8 mouse cellular contexts compared by ENCODE assay signal in the genomic region with DNA sequence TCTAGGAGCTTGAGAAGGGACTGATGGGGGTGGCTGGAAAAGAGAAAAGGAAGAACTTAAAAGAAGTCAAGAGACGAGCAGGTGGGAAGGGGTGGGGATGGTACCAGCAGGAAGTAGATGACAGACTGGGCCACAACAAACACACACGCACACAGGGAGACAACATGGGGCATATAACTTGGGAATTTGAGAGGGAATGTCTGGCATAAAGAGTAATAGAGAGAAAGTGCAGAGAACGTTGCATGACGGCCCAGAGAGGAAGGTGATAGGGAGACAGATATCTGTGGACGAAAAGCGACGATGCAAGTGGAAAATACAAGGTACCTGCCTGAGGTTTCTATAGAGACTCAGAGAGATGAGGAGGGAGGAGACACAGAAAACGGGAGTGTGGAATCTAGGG. TPM values are rescaled to one million over a fixed set of nuclear protein-coding genes. Genes with fewer than 3 reads are reported as not detected.
DNase-seq lines count a peak whose midpoint lies in the region; ATAC-seq and TF ChIP-seq lines count a peak whose summit lies in the region.

No protein-coding gene starts in this region.

- H3K27ac ChIP-seq in heart, embryonic 12.5 days (ENCODE audit: poor library complexity, severe bottlenecking), result peak overlapping the region; percentile 99
- H3K27ac ChIP-seq in ES-Bruce4 (ENCODE audit: insufficient read depth, low read length), result peak overlapping the region; percentile 42; the same call in 1 of the 2 replicates
- H3K27ac ChIP-seq in heart, embryonic 15.5 days, result peak overlapping the region; percentile 98
- peak overlapping the region; percentile 97 for H3K27ac ChIP-seq in liver, postnatal 0 days (ENCODE audit: low read depth)

- no peak for ATAC-seq in heart, embryonic 12.5 days (ENCODE audit: insufficient number of reproducible peaks, low FRiP score)
- no peak for ATAC-seq in heart, embryonic 15.5 days (replicated peaks; ENCODE audit: insufficient number of reproducible peaks, insufficient read depth, low FRiP score, low read depth)
- no peak for ATAC-seq in liver, postnatal 0 days

- TF ChIP-seq EP300 in ES-Bruce4 (IDR thresholded peaks at IDR 0.05; ENCODE audit: insufficient read depth, low read depth, low read length), result no peak
- no peak for TF ChIP-seq EP300 in liver, postnatal 0 days (IDR thresholded peaks at IDR 0.05; ENCODE audit: low read depth)

- no peak for DNase-seq in heart, adult 9 months (ENCODE audit: low spot score in 2 of 2)
- no peak for DNase-seq in liver, postnatal 0 days
- DNase-seq in spleen, postnatal 10 days (ENCODE audit: low spot score in 2 of 2), result no peak
- DNase-seq in layer of hippocampus, postnatal 14 days (ENCODE audit: low spot score in 2 of 2), result no peak
- no peak for DNase-seq in natural killer cell, adult 2 months (ENCODE audit: low spot score in 2 of 2)

- H3K4me1 ChIP-seq in heart, embryonic 12.5 days (replicated peaks), result peaks cover 57% of the 10 kb centered on the region
- no peaks in the 10 kb centered on the region for H3K4me1 ChIP-seq in ES-Bruce4 (ENCODE audit: control insufficient read depth, insufficient read depth, low read length)
- peaks cover 59% of the 10 kb centered on the region for H3K4me1 ChIP-seq in heart, embryonic 15.5 days (replicated peaks)
- peaks cover 52% of the 10 kb centered on the region for H3K4me1 ChIP-seq in liver, postnatal 0 days (ENCODE audit: insufficient read depth)

- no peaks in the 10 kb centered on the region for H3K9me3 ChIP-seq in heart, embryonic 12.5 days (replicated peaks)
- H3K9me3 ChIP-seq in ES-Bruce4 (replicated peaks; ENCODE audit: control insufficient read depth, insufficient read depth, low read length, poor library complexity, severe bottlenecking), result no peaks in the 10 kb centered on the region
- no peaks in the 10 kb centered on the region for H3K9me3 ChIP-seq in heart, embryonic 15.5 days (replicated peaks)
- no peaks in the 10 kb centered on the region for H3K9me3 ChIP-seq in liver, postnatal 0 days (ENCODE audit: low read length)

- H3K4me3 ChIP-seq in heart, embryonic 12.5 days, result peak overlapping the region; percentile 87
- H3K4me3 ChIP-seq in ES-Bruce4 (ENCODE audit: low read depth, low read length), result peak overlapping the region; percentile 97
- peak overlapping the region; percentile 66 for H3K4me3 ChIP-seq in heart, embryonic 15.5 days
- peak overlapping the region; percentile 68 for H3K4me3 ChIP-seq in liver, postnatal 0 days (ENCODE audit: low read depth, low read length)

- no peak for TF ChIP-seq POLR2A in ES-Bruce4 (IDR thresholded peaks at IDR 0.05; ENCODE audit: insufficient read depth, low read length)

- H3K9ac ChIP-seq in heart, embryonic 12.5 days, result peak overlapping the region; percentile 90
- peak overlapping the region; percentile 82 for H3K9ac ChIP-seq in ES-Bruce4 (ENCODE audit: low read depth, poor library complexity, severe bottlenecking)
- peak overlapping the region; percentile 74 for H3K9ac ChIP-seq in heart, embryonic 15.5 days
- peak overlapping the region; percentile 82 for H3K9ac ChIP-seq in liver, postnatal 0 days (replicated peaks)

- H3K27me3 ChIP-seq in heart, embryonic 12.5 days (replicated peaks), result no peaks in the 10 kb centered on the region
- H3K27me3 ChIP-seq in ES-Bruce4 (ENCODE audit: control insufficient read depth, insufficient read depth, low read length, poor library complexity, severe bottlenecking), result no peaks in the 10 kb centered on the region
- no peaks in the 10 kb centered on the region for H3K27me3 ChIP-seq in heart, embryonic 15.5 days
- H3K27me3 ChIP-seq in liver, postnatal 0 days (ENCODE audit: insufficient read depth, low read length), result no peaks in the 10 kb centered on the region

- peaks cover 47% of the 10 kb centered on the region for H3K36me3 ChIP-seq in heart, embryonic 12.5 days
- H3K36me3 ChIP-seq in ES-Bruce4 (ENCODE audit: control insufficient read depth, insufficient read depth, low read length, poor library complexity, severe bottlenecking), result no peaks in the 10 kb centered on the region
- peaks cover 12% of the 10 kb centered on the region for H3K36me3 ChIP-seq in heart, embryonic 15.5 days
- H3K36me3 ChIP-seq in liver, postnatal 0 days (replicated peaks; ENCODE audit: insufficient read depth, low read length), result peaks cover 14% of the 10 kb centered on the region

- H3K4me2 ChIP-seq in heart, embryonic 12.5 days, result peak overlapping the region; percentile 84
- peak overlapping the region; percentile 82 for H3K4me2 ChIP-seq in heart, embryonic 15.5 days
- H3K4me2 ChIP-seq in liver, postnatal 0 days (ENCODE audit: low read depth, low read length), result peak overlapping the region; percentile 61

- 2% methylated on average over 8 of the region's 8 CpGs for WGBS in heart, embryonic 12.5 days
- WGBS in heart, embryonic 15.5 days, result 3% methylated on average over 8 of the region's 8 CpGs
- WGBS in liver, postnatal 0 days (ENCODE audit: insufficient replicate concordance), result 4% methylated on average over 8 of the region's 8 CpGs

- no peak for TF ChIP-seq CTCF in ES-Bruce4 (IDR thresholded peaks at IDR 0.05; ENCODE audit: low read depth, low read length)
- TF ChIP-seq CTCF in liver, postnatal 0 days (IDR thresholded peaks at IDR 0.05; ENCODE audit: low read depth), result no peak

RNA-seq across cellular contexts. Expression of a gene that starts 0.9 kb away (rescaled TPM):
- 56.5 and 57.4 TPM in 2 replicates for polyA plus RNA-seq in heart, embryonic 12.5 days (2016; fragmentation: Nextera tagmentation; extraction: Ambion mirVana)
- 22.2 and 22.3 TPM in 2 replicates for polyA plus RNA-seq in ES-Bruce4 (2011; ENCODE audit: insufficient read depth, insufficient read length, low read depth, missing spikeins)
- 45.7 and 65.8 TPM in 2 replicates for polyA plus RNA-seq in heart, embryonic 15.5 days (2015; fragmentation: Nextera tagmentation; extraction: Ambion mirVana)
- 32.9 and 33.5 TPM in 2 replicates for polyA plus RNA-seq in liver, postnatal 0 days (2015; fragmentation: Nextera tagmentation; extraction: Ambion mirVana)
- 10 to 100 TPM; 88.1 to 90.7 TPM for total RNA-seq in layer of hippocampus, postnatal 14 days (2021)

RNA-seq across cellular contexts. Expression of a gene that starts 12.2 kb away (rescaled TPM):
- polyA plus RNA-seq in heart, embryonic 12.5 days (2016; fragmentation: Nextera tagmentation; extraction: Ambion mirVana), result not detected in 2 replicates
- polyA plus RNA-seq in ES-Bruce4 (2011; ENCODE audit: insufficient read depth, insufficient read length, low read depth, missing spikeins), result not detected in 2 replicates
- 0.11 TPM in 1 of 2 replicates, not detected in the other for polyA plus RNA-seq in heart, embryonic 15.5 days (2015; fragmentation: Nextera tagmentation; extraction: Ambion mirVana)
- not detected in 2 replicates for polyA plus RNA-seq in liver, postnatal 0 days (2015; fragmentation: Nextera tagmentation; extraction: Ambion mirVana)
- total RNA-seq in layer of hippocampus, postnatal 14 days (2021), result not detected

RNA-seq across cellular contexts. Expression of a gene that starts 13.0 kb away (rescaled TPM):
- 51.2 and 53.5 TPM in 2 replicates for polyA plus RNA-seq in heart, embryonic 12.5 days (2016; fragmentation: Nextera tagmentation; extraction: Ambion mirVana)
- 35.8 and 39.3 TPM in 2 replicates for polyA plus RNA-seq in ES-Bruce4 (2011; ENCODE audit: insufficient read depth, insufficient read length, low read depth, missing spikeins)
- polyA plus RNA-seq in heart, embryonic 15.5 days (2015; fragmentation: Nextera tagmentation; extraction: Ambion mirVana), result 43.0 and 52.6 TPM in 2 replicates
- polyA plus RNA-seq in liver, postnatal 0 days (2015; fragmentation: Nextera tagmentation; extraction: Ambion mirVana), result 31.5 and 32.7 TPM in 2 replicates
- 10 to 100 TPM; 85.1 to 87.0 TPM for total RNA-seq in layer of hippocampus, postnatal 14 days (2021)

RNA-seq across cellular contexts. Expression of a gene that starts 15.2 kb away (rescaled TPM):
- polyA plus RNA-seq in heart, embryonic 12.5 days (2016; fragmentation: Nextera tagmentation; extraction: Ambion mirVana), result 0.34 and 0.64 TPM in 2 replicates
- not detected in 2 replicates for polyA plus RNA-seq in ES-Bruce4 (2011; ENCODE audit: insufficient read depth, insufficient read length, low read depth, missing spikeins)
- polyA plus RNA-seq in heart, embryonic 15.5 days (2015; fragmentation: Nextera tagmentation; extraction: Ambion mirVana), result not detected in 2 replicates
- not detected in 2 replicates for polyA plus RNA-seq in liver, postnatal 0 days (2015; fragmentation: Nextera tagmentation; extraction: Ambion mirVana)
- not detected for total RNA-seq in layer of hippocampus, postnatal 14 days (2021)

RNA-seq across cellular contexts. Expression of a gene that starts 15.3 kb away (rescaled TPM):
- polyA plus RNA-seq in heart, embryonic 12.5 days (2016; fragmentation: Nextera tagmentation; extraction: Ambion mirVana), result 0.92 TPM in 1 of 2 replicates, not detected in the other
- polyA plus RNA-seq in ES-Bruce4 (2011; ENCODE audit: insufficient read depth, insufficient read length, low read depth, missing spikeins), result 1.0 and 3.1 TPM in 2 replicates
- polyA plus RNA-seq in heart, embryonic 15.5 days (2015; fragmentation: Nextera tagmentation; extraction: Ambion mirVana), result 4.9 and 12.8 TPM in 2 replicates
- polyA plus RNA-seq in liver, postnatal 0 days (2015; fragmentation: Nextera tagmentation; extraction: Ambion mirVana), result 0.88 and 0.99 TPM in 2 replicates
- 10 to 100 TPM in 1 of 2 experiments, 1 to 10 TPM in 1; 5.6 to 15.8 TPM for total RNA-seq in layer of hippocampus, postnatal 14 days (2021)

Comparison
In these comparisons a context has a peak if more than half of its experiments do, and no peak if none do; other contexts are left out.
1. H3K27ac ChIP-seq: peak in every context shown above with its lines; median percentile 99 in heart, embryonic 12.5 days; 98 in heart, embryonic 15.5 days; 97 in liver, postnatal 0 days; 42 in ES-Bruce4.